Mouse (Mus musculus) gastrocnemius, postnatal 4 days (tissue): ENCODE data around the gene Adk. TPM values are rescaled to one million over a fixed set of nuclear protein-coding genes. Genes with fewer than 3 reads are reported as not detected.

Source experiments
- DNase-seq, 2 experiments: peaks; one replicate each; pipeline ENCODE4 v3.0.0; 2021 to 2022; ENCODE audit warnings: low spot score in 2 of 2, mixed read lengths in 2 of 2
- total RNA-seq, 2 experiments: library from RNA; stranded (reverse); gene quantifications; 2 replicates each; pipeline ENCODE4 v1.2.3; 2021

Gene Adk
- total RNA-seq, 2 experiments from 2014 or later: 40.6 to 57.3 TPM

DNA sequence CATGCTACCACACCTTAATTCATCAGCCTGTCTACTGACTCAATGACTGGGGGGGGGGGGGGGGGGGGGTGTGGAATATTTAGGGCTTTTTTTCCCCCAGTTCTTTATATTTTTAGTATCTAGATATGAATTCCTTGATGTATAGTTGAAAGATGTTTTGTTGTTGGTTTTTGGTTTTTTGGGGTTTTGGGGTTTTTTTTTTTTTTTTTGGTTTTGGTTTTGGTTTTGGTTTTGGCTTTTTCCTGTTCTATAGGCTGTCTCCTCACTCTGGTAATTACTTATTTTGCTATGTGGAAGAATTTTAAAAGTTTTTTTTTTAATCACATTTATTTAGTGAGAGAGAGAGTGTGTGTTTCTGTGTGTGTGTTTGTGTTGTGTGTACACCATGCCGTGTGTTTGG, 282.5 kb downstream of the Adk start:
- DNase-seq: no peak

GRCm38 (mm10) chr14:21335691-21336314, 283.4 kb downstream of the Adk start:
- no peak for DNase-seq

DNA sequence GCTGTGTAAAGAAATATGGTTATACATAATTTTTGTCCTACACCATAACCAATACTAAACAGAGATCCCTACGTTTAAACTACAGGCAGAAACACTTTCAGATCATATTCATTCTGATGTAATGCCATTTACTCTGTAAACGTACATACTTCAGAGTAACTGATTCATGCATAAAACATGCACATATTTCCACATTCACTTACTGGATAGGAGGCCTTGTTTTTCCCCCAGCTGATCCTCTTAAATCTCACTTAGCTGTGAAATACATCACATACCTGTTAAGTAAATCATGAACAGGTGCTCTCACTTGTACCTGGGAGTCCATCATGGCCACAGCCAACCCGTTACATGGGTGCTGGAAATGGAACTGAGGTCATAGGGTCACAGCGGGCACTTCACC, 285.6 kb downstream of the Adk start:
- no peak for DNase-seq

DNA sequence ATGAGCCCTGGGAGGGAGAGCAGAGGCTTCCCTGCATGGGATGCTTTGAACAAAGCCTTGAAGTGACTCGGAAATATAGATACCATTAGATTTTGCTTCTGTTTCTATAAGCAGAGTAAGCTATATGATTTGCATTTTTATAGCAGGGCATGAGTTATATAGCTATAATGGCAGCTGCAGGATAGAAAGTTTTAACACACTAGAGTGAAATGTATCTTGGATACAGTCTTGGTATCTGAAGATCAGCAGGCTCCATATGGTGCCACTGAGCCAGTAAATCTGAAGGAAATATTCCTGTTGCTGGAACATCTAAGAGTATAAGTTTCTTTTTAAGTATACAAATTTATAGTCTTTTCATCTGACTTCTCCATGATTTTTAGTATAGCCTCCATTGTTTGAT, 288.8 kb downstream of the Adk start:
- no peak for DNase-seq

GRCm38 (mm10) chr14:21342984-21343383, 290.6 kb downstream of the Adk start:
- no peak for DNase-seq

DNA sequence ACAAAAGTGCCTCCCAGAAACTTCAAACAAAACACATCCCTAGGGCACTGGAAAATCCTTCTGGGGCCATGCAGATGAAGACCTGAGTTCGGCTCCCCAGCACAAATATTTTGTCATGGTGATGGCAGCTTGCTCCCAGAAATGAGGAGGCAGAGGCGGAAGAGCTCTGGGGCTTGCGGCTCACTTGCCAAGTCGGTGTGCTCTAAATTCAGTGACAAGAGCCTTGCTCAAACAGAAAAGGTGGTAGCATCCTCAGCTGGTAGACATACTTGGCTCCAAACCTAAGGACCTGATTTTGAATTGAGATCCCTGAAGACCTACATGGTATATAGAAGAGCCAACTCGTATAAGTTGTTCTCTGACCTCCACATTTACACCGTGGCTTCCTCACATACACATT, 292.5 kb downstream of the Adk start:
- DNase-seq: no peak

- DNase-seq: no peak
Observed at GRCm38 (mm10) chr14:21348611-21349260, 296.4 kb downstream of the Adk start.

- DNase-seq: no peak
Observed at GRCm38 (mm10) chr14:21351646-21352045, 299.3 kb downstream of the Adk start.

- no peak for DNase-seq
Observed at GRCm38 (mm10) chr14:21356286-21356685, 303.9 kb downstream of the Adk start.

DNA sequence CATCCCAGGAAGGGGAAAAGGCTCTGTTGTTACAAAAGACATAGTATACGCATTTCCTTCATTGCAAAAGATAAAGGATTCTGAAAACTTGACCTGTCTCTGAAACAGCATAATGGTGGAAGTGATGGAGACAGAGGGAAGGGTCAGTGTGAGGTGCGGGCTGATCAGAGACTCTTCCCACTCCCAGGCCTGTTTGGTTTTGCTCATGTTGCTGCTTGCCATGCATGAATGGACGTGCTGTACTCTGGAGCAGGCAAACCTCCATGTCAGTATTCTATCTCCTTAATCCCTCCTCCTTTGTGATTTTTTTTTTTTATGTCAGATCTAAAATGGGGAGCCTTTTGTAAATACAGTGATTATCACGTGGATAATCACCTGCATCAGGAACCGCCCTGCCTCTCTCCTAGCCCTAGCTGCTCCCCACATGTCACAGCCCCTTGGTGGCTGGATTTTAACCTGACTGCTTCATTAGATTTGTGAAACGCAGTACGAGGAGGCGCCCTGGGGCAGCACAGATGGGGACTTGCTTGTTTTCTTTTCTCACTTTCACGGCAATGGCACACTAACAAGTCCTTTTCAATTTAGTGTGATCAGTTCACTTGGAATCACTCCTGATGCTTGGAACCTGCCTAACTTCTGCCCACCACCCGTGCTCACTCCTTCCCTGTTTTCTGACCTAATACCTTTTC, 307.0 kb downstream of the Adk start:
- DNase-seq: no peak

DNA sequence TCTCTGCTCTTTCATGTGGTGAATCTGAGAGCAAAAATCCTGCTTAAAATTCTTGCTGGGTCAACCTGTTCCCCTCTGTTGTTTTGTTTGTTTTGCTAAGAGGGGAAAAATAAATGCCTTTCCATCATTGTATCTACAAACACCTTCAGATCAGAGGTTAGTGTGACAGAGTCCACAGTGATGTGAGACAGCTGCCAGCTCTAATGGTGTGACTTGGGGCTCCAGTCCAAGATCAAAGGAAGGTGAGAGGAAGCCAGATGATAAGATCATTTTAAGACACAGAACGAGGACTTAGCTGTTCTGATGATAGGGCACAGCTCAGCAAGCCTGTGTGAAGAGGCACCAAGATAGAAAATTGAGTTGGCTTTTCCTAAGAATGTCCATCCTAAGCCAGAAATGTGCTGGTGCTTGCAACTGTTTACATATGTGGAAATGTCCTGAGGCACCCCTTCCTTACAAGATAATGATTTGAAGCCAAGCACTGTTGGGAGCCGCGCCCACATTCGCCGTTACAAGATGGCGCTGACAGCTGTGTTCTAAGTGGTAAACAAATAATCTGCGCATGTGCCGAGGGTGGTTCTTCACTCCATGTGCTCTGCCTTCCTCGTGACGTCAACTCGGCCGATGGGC, 307.6 kb downstream of the Adk start:
- no peak for DNase-seq

GRCm38 (mm10) chr14:21367095-21367494, 314.7 kb downstream of the Adk start:
- no peak for DNase-seq

DNA sequence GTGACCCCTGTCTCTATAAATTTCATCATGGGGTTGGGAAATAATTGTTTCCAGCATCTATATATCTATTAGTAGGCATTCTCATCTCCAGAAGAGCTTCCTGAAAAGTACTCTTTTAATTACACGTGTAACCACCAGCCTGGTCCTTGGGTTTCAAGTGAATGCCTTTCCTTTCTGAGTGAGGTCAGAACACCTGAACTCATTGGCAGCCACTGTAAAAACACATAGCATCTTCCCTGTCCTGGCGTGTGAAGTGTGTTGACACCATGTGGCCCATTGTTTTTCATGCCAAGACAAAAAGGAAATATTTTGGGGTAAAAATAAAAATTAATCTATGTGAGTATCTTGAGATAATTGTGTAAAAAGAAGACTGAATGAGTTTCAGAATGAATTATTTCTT, 316.2 kb downstream of the Adk start:
- DNase-seq: no peak

DNA sequence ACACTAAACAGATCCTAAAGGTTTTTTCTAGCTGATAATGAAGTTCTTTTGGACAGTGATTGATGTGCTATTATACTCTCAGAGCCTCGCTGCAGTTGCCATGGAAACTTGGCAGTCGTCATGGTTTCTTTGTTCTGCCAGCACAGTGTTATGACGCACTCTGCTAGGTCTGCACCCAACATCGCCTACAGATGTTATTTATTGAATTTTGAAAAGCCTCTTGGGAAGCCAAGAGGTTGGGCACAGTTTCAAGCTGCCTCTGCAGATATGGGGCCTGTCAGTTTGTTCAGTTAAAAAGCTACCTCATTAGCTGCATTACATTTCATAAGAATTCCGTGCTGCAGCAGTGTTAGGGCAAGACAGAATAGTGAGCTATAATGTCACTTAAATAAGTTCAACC, 316.8 kb downstream of the Adk start:
- peak; percentile 24 to 68 for DNase-seq

- no peak for DNase-seq
Observed at GRCm38 (mm10) chr14:21371946-21372345, 319.6 kb downstream of the Adk start.

DNA sequence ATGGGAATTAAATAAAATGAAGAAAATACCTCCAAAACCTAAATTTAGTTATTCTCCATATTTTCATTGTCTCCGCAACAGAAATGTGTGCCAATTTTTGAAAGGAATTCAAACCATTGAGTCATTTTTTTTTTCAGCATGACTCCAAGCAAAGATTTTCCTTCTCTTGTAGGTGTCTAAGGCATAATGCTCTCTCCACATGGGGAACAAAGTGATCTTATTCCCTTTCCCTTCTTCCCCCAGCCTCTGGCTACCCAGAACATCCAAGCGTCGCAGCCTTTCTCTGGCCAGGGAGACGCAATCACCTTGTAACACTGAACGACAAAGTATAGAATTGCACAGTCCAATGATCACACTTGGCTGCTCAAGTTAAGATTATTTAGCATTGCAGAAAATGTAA, 320.3 kb downstream of the Adk start:
- no peak for DNase-seq

DNA sequence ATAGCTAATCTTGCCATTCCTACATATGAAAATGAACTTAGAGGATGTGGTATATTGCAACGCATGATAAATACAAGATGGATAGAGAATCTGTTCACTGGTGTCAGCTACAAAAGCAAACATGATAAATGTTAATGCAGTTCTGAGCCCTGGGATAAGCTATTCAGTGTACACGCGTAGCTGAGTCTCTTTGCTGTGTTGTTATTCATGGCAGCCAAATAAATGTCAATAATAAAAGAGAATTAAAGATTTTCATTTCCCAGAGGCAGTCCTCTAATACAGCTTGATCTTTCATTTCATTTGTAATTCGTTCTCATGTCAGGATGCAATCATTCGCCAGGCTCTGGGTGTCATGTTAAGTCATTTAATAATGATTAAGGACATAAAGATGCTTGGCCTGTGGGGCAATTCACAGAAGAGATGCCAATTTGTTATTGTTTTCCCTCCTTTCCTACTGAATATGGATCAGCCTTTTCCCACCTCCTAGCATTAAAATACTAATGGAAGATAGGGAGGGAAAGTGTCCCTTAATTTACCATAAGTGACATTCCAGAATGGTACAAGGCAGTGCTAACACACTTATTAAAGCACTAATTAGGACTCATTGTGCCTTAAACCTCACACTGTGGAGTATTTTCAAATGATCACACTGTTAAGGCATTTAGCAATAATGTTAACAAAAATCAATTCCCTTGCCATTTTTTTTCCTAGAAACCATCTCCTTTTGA, 331.5 kb downstream of the Adk start:
- DNase-seq: no peak

DNA sequence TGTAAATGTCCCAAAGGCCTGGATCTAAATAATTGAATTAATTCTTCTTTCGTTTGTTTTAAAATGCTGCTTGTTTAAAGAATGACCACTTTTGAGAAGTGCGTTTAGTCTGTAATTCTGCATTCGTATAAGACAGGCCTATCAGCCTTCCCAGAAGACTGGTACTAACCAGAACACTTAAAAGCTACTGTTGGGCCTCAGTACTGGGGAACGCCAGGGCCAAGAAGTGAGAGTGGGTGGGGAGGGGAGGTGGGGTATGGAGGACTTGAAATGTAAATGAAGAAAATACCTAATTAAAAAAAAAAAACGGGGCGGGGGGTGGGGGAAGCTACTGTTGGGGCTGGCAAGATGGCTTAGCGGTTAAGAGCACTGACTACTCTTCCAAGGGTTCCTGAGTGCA, 347.1 kb downstream of the Adk start:
- no peak for DNase-seq

- no peak for DNase-seq
Observed at GRCm38 (mm10) chr14:21402157-21402601, 349.8 kb downstream of the Adk start.

DNA sequence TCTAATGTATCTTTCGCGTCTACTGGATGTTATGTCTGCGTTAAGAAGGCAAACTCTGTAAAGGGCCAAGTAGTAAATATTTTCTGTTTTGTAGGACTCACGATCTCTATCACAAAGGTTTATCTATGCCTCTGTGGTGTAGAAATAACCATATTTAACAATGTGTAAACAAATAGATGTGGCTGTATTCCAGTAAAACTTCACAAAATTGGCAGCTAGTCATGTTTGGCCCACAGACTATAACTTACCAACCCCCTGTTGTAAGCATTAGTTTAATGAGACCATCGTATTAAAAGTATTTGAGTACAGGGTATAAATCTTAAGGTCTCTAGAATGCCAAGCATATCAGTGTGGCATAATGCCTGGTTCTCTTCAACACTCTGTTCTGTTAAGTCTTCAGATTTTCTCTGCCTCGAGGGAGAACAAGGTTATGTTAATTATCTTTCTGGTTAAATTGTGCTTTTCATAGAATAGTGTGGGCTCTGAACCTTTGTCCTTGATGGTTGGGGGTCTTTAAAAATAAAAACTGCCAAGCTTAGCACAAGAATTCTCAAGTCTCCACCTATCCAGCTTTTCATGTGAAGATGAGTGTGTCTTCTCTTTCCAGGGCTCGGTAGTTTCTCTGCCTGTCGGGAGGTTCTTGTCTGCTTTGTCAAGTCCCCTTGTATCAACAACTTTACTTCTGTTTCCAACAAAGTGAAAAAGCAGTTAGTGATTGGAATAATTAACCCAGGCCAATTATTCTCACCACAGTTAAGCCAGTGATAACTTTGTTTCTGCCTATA, 350.4 kb downstream of the Adk start:
- no peak for DNase-seq

GRCm38 (mm10) chr14:21406946-21407345, 354.6 kb downstream of the Adk start:
- DNase-seq: no peak
